Mouse (Mus musculus): ENCODE measurements around the gene Lamc3.

The Lamc3 gene

DNA sequence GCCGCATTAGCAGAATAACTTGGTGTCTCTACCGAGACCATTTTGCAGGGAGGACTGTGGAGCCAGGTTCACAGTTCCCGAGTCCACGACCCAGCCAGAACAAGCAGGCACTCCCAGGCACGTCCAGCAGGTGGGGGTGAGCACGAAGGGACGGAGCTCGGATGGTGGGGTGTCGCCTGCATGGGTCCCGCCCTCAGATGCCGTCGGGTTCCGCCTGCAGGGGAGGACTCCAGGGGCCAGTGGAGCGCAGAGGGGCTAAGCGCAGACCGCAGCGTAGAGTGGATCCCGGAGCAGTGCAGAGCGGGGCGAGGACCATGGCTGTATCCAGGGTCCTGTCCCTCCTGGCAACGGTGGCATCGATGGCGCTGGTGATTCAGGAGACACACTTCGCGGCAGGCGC, at the start of gene Lamc3:
Gene Lamc3 (plus strand): TSS at position 262 of the 400 bp plus-strand sequence.
- CTCF ChIA-PET: no interaction called here

GRCm38 (mm10) chr2:31838868-31839267, 48.2 kb upstream of the Lamc3 start:
- CTCF ChIA-PET: no interaction called here

GRCm38 (mm10) chr2:31844729-31845136, 42.4 kb upstream of the Lamc3 start:
- CTCF ChIA-PET: no interaction called here

- CTCF ChIA-PET: no interaction called here
Measured at GRCm38 (mm10) chr2:31845512-31845895, 41.6 kb upstream of the Lamc3 start.

- CTCF ChIA-PET: no interaction called here
Measured at GRCm38 (mm10) chr2:31845896-31846691, 41.0 kb upstream of the Lamc3 start, which contains the start of gene Fibcd1. Fibcd1 (minus strand) TSS chr2:31846005.

DNA sequence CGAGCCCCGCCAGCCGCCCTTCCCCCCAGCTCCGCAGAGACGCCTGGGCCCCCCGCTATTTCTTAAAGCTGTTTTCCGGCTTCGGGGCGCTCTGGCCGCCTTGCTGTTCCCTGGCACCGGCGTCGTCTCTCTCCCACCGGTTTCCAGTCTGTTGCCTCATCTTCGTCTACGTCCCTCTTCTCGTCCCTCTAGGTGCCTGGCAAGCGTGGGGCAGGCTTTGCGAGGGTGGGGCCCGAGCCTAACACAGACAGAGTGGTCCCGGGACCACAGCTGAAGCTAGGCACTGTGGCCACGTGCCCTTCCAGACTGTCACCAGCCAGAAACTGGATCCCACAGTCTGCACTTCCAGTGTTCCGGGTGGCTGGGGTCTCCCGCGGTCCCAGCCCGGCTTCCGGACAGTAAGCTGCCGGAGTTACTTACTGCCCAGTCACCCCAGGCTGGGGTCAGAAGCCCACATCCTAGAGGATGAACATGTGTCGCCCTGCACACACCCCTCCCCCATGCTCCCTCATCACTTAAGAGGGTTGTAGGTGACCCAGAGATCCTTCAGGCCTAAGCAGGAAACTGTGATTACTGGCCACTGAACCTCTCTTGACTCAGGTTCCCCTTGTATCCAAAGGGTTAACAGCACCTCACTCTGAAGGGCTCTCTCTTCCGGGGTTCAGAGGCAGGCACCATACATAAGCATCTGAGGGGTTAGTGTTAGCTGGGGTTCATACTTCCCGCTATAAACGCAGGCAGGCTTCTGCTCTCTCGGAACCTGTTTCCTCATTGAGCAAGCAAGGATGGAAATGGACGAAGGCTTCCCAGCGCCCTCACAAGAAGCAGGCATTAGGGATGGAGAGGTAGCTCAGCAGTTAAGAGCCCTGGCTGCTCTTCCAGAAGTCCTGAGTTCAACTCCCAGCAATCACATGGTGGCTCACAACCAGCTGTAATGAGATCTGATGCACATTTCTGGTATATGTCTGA, 40.1 kb upstream of the Lamc3 start:
- CTCF ChIA-PET: interaction anchor here (0.5 kb wide), 2 partner anchors 12 to 184 kb away, joined by 4 to 10 read pairs; no protein-coding TSS in a partner anchor

GRCm38 (mm10) chr2:31847908-31848307, 39.2 kb upstream of the Lamc3 start:
- CTCF ChIA-PET: interaction anchor here (0.6 to 1.0 kb wide), 2 partner anchors 33 to 191 kb away, joined by 5 to 6 read pairs; no protein-coding TSS in a partner anchor

DNA sequence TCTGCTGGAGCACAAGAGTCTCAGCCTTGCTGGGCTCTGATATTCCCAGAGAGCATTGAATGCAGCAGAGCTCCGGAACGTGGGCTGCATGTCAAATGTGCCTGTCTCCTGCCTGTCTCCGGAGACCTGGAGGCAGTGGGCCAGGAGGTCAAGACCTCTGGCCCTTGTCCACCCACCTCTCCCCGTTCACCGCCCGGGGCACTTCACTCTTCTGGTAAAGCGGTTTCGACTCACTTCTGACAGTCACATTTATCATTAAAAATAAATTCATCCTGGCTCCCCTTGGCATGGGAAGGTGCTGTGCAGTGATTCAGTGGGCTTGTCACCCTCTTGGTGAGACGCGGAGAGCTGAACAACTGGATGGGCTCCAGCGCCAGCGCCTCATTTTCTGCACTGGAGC, 37.0 kb upstream of the Lamc3 start:
- CTCF ChIA-PET: interaction anchor here (0.8 kb wide), 1 partner anchor 8 kb away, joined by 16 read pairs; no protein-coding TSS in a partner anchor

GRCm38 (mm10) chr2:31855991-31856390, 31.1 kb upstream of the Lamc3 start:
- CTCF ChIA-PET: no interaction called here

DNA sequence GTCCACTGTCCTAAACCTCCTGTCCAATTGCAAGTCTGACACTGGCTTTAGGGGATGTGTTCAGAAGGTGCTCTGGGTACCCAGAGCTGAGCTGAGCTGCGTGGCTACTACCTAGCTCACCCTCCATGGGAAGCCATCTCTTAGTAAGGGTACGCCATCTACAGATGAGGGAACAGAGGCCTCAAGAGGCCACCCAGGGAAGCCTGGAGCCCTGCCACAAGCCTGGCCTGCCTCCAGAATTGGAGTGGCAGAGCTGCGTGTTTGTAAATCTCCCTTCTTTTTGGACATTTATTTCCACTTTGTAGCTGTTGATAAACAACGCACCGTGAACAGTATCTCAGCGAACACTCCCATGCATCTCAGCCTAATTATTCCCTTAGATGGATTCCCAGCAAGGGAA, 29.9 kb upstream of the Lamc3 start:
- CTCF ChIA-PET: no interaction called here

GRCm38 (mm10) chr2:31858500-31858899, 28.6 kb upstream of the Lamc3 start:
- CTCF ChIA-PET: no interaction called here

DNA sequence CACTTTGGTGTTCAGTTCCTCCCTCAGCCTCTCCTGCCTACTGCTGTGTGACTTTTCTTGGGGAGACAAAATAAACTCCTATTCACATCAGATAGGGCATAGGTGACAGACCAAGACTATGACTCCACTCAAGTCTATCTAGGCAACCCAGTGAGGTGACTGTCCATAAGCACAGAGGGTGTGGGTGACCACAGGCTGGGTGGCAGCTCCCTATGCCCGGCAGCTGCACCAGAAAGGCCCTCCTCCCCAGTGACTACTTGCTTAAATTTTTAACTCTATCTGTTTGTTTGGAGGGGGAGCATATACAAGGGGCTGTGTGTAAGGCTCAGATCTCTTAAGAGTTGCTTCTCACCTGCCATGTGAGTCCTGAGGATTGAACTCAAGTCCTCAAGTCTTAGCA, 24.2 kb upstream of the Lamc3 start:
- CTCF ChIA-PET: no interaction called here

GRCm38 (mm10) chr2:31863766-31864165, 23.3 kb upstream of the Lamc3 start:
- CTCF ChIA-PET: no interaction called here

DNA sequence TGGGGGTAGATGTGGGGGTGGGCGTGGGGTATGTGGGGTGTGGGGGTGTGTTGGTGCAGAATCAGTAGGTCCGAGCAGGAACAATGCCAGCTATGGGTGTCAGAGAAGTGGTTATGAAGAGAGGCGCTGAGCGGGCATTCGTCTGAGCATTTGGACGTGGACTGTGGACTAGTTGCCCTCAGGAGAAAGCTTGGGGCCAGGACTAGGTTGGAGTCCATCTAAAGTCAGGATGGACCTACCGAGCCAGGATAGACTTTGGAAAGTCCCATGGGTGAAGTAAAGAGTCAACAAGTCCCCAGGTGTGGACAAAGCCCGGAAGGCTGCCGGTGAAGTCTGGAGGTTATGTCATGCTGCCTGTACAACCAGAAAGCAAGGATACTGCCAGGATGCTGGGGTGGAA, 22.2 kb upstream of the Lamc3 start:
- CTCF ChIA-PET: no interaction called here

DNA sequence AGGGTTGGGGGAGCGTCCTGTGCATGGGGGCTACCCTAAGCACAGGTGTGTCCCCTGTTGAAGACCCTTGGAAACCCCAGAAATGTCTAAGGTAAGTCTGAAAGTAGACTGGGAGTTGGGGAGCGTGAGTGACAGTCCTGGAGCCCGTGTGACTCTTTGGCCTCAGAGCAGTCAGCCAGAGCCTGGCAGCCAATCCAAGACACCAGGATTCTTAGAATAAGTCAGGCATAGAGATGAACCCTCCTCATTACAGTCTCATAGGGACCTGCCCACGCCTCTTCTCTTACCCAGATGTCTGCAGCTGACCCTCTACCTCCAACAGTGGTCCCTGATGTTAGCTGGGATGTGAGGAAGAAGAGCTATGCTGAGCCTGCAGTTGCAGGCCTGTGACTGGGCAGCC, 21.8 kb upstream of the Lamc3 start:
- CTCF ChIA-PET: no interaction called here

- CTCF ChIA-PET: no interaction called here
Measured at GRCm38 (mm10) chr2:31865794-31866193, 21.3 kb upstream of the Lamc3 start.

GRCm38 (mm10) chr2:31867773-31868537, 19.1 kb upstream of the Lamc3 start:
- CTCF ChIA-PET: interaction anchor here (0.7 kb wide), 1 partner anchor 137 kb away, joined by 3 read pairs; no protein-coding TSS in a partner anchor

- CTCF ChIA-PET: no interaction called here
Measured at GRCm38 (mm10) chr2:31868538-31869164, 18.4 kb upstream of the Lamc3 start.

DNA sequence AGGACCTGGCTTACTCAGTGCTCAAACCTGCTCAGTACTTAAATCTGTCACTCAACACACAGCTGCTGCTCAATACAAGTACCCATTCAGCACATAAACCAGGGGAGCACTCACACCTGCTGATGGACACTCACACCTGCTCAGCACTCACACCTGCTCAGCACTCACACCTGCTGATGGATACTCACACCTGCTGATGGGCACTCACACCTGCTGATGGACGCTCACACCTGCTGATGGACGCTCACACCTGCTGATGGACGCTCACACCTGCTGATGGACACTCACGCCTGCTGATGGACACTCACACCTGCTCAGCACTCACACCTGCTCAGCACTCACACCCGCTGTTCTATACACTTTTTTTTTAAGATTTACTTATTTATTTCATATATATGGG, 17.4 kb upstream of the Lamc3 start:
- CTCF ChIA-PET: no interaction called here

DNA sequence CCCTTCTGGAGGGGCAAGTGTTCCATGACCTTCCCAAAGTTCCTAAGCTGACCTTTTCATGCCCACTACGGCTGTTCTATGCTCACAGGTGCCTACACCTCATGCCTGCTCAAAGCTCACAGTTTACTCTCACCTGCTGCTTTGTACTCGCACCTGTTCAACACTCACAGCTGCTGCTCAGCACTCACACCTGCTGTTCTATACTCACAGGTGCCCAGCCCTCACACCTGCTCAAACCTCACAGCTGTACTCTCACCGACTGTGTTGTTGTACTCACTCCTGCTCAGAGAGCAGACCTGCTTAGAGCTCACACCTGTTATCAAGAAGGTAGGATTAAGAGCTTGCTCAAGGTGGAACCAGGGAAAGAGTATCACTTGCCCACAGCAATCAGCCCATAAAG, 16.4 kb upstream of the Lamc3 start:
- CTCF ChIA-PET: no interaction called here

DNA sequence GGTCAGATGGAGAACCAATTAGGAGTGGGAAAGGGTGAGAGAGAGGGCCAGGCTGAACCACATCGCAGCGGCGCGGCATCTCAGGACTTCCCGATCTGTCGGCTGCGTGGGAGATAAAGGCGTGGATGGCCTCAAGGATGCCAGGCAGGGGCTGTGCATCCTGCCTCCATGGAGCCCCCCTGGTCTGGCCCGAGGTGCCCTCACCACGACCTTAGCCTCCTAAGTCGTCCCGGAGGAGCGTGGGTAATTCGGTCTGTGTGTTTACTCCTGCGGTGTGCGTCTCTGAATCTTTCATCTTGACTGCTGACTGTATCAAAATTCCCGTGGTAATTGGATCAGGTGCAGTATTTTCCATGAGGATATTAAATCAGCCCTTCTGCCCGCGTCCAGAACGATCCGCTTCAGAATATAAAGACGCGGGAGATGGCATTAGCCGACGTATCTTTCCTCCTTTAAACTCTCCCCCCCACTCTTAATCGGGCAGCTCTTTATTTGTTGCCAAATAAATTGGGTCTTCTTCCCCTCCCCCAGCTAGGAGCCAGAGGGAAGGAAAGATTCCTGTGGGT, 12.7 kb upstream of the Lamc3 start:
- CTCF ChIA-PET: no interaction called here
